Mouse (Mus musculus) midbrain, embryonic 14.5 days (tissue): ENCODE results near the gene Tsc22d1. TPM values are rescaled to one million over a fixed set of nuclear protein-coding genes. Genes with fewer than 3 reads are reported as not detected.

Experiments used
- ATAC-seq: fragments of 200-750 bp; cut with Nextera tagmentation; 2 replicates; pipeline ENCODE4 v1.8.0; 2017; ENCODE audit warnings: moderate number of reproducible peaks, moderate library complexity; ENCODE audit not compliant: low FRiP score, low TSS enrichment
- DNase-seq: peaks from one replicate; pipeline ENCODE4 v3.0.0-alpha.2; 2015
- H3K27ac ChIP-seq: fragments of 300-500 bp; sonication (generic); replicated peaks from 2 replicates; pipeline ENCODE4 v1.5.1; 2014; ENCODE audit warnings: mild to moderate bottlenecking, low read depth, low read length, moderate library complexity
- H3K27me3 ChIP-seq: fragments of 300-500 bp; sonication (generic); 2 replicates; pipeline ENCODE4 v1.6.1; 2014; ENCODE audit warnings: low read length, control low read depth, mixed read lengths; ENCODE audit not compliant: control insufficient read depth, insufficient read depth
- H3K36me3 ChIP-seq: fragments of 300-500 bp; sonication (generic); 2 replicates; pipeline ENCODE4 v1.6.1; 2014; ENCODE audit warnings: low read length, control low read depth; ENCODE audit not compliant: control insufficient read depth, insufficient read depth
- H3K4me1 ChIP-seq: fragments of 300-500 bp; sonication (generic); 2 replicates; pipeline ENCODE4 v1.6.1; 2014; ENCODE audit warnings: mild to moderate bottlenecking, antibody characterized with exemption, low read length, control low read depth; ENCODE audit not compliant: control insufficient read depth, insufficient read depth
- H3K4me2 ChIP-seq: fragments of 300-500 bp; sonication (generic); 2 replicates; pipeline ENCODE4 v1.6.1; 2014; ENCODE audit warnings: mild to moderate bottlenecking, low read length, moderate library complexity
- H3K4me3 ChIP-seq: fragments of 300-500 bp; sonication (generic); replicated peaks from 2 replicates; pipeline ENCODE4 v1.5.1; 2014; ENCODE audit warnings: low read depth, low read length
- H3K9ac ChIP-seq: fragments of 300-500 bp; sonication (generic); replicated peaks from 2 replicates; pipeline ENCODE4 v1.6.1; 2014; ENCODE audit warnings: mild to moderate bottlenecking, low read length, moderate library complexity
- H3K9me3 ChIP-seq: fragments of 300-500 bp; sonication (generic); 2 replicates; pipeline ENCODE4 v1.6.1; 2016; ENCODE audit warnings: low read length, control low read depth, mixed read lengths; ENCODE audit not compliant: control insufficient read depth
- WGBS: fragments of 180-500 bp; shearing (Covaris S2); extraction: QIAGEN DNeasy Blood & Tissue Kit; methylation state at CpG from one replicate; pipeline ENCODE4 v1.1.7; 2014; 5-methylcytosine and 5-hydroxymethylcytosine counted together
- polyA plus RNA-seq: library from polyadenylated mRNA; unstranded; fragments of >200 nt; fragmentation: Nextera tagmentation; extraction: Ambion mirVana; gene quantifications from 2 replicates; pipeline ENCODE4 v1.2.1, GENCODE M21; 2014

The Tsc22d1 gene
- polyA plus RNA-seq, 1 experiment from 2014 or later: 872 TPM

DNA sequence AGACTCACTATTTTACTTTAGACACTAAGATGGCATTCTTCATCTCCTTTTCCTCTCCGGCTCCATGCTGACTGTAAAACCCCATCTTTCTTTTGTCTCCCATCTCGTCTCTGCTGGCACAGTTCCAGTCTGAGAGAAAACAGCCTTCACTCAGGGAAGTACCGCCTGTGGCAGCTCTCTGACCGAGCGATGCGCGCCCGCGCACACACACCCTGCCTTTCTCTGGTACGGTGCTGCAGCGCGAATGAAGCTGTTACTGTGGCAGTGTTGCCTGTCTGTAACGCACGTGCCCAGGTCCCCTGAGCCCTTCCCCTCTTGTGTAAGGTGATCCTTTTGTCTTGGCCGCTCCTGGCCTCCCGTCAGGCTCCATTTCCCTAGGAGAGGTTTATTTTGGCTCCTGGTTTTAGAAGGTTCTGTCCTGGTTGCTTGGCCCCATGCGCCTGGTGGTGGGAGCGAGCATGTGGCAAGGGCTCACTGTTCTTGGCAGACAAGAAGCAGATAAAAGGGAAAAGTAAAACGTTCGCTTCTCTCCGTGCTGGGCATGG is 11.3 kb downstream of the Tsc22d1 start:
- peaks cover 62% of the 10 kb centered on the region for H3K36me3 ChIP-seq
- H3K4me2 ChIP-seq: no peak overlapping the region
- H3K4me3 ChIP-seq: no peak overlapping the region
- H3K9ac ChIP-seq: no peak overlapping the region
- H3K27me3 ChIP-seq: no peaks in the 10 kb centered on the region
- no peaks in the 10 kb centered on the region for H3K9me3 ChIP-seq
- no peak; the same call in 1 of the 2 replicates for ATAC-seq
- 80% methylated on average over 21 of the region's 21 CpGs for WGBS
- no peak overlapping the region for H3K27ac ChIP-seq
- peak; percentile 37 for DNase-seq
- H3K4me1 ChIP-seq: peaks cover 27% of the 10 kb centered on the region

DNA sequence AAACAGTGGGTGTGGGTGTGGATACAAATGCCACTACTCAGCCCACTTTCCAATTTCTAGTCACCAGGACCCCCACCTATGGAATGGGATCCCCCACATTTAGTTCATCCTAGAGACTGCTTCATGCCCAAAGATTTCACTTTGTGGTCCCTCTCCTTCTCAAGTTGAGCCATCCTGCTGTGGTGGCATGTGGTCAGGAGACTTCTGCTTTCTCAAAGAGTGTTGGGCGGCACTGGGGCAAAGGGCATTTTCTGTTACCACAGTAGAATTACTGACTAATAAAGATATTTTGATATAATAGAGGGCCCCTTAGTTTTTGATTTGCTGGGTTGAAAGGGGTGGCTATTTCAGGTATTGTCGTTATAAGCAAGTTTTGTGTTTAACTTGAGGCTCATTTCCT is 14.1 kb downstream of the Tsc22d1 start:
- Histone ChIP-seq H3K27me3 (no peaks in the 10 kb centered on the region), H3K4me2 (no peak overlapping the region), H3K9me3 (no peaks in the 10 kb centered on the region), H3K27ac (no peak overlapping the region), H3K4me3 (no peak overlapping the region), H3K9ac (no peak overlapping the region), H3K4me1 (peaks cover 8% of the 10 kb centered on the region; the same call in 1 of the 2 replicates), H3K36me3 (peaks cover 52% of the 10 kb centered on the region)
- no peak for DNase-seq
- 98% methylated on average over 2 of the region's 2 CpGs for WGBS
- ATAC-seq: no peak

DNA sequence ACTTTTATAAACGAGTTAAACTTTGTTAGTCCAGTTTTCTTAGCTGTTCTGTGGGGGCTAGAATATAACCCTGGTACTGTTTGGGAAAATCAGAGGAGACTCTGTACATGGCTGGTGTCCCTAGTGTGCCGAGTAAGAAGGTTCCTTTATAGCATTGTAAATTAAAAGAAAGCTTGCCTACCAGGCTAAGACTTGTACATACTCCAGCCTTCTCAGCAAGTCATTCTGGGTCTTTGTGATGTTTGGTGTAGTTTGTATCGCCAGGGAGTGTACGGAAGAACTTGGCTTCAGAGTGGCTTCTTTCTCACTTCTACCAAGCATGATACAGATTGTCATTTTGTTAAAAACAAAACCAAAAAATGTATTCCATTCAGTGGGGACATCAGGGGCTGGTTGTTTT is 17.2 kb downstream of the Tsc22d1 start:
- no peak overlapping the region for H3K4me3 ChIP-seq
- DNase-seq (no peak), ATAC-seq (no peak)
- H3K36me3 ChIP-seq: peaks cover 41% of the 10 kb centered on the region
- H3K9ac ChIP-seq: no peak overlapping the region
- no peaks in the 10 kb centered on the region for H3K4me1 ChIP-seq
- H3K4me2 ChIP-seq: no peak overlapping the region
- H3K27ac ChIP-seq: no peak overlapping the region
- 90% methylated on average over 4 of the region's 4 CpGs for WGBS
- H3K9me3 ChIP-seq: no peaks in the 10 kb centered on the region
- no peaks in the 10 kb centered on the region for H3K27me3 ChIP-seq

DNA sequence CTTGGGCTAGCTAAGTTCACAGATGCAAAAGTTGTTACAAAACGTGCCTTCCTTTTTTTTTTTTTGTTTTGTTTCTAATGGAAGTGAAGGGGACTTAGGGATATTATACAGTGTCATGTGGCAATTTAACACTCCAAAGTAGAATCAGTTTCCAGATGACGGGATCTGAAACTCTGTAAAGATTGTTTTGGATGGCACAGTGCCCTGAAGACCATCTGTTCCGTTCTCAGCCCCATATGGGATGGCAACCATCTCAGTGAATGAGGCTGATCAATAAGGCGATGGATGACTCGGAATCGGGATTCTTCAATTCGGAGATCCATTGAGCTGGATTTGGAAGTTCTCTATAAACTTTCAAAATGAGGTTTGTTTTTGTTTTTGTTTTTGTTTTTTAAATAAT is 17.6 kb downstream of the Tsc22d1 start:
- no peak for ATAC-seq

GRCm38 (mm10) chr14:76432816-76433215 is 18.1 kb downstream of the Tsc22d1 start:
- Histone ChIP-seq H3K36me3 (peaks cover 45% of the 10 kb centered on the region), H3K27ac (no peak overlapping the region)
- 94% methylated on average over 8 of the region's 8 CpGs for WGBS

More for the DNA sequence above, 17.6 kb downstream of the Tsc22d1 start:
- Histone ChIP-seq H3K4me2 (no peak overlapping the region), H3K4me1 (no peaks in the 10 kb centered on the region), H3K9ac (no peak overlapping the region), H3K9me3 (no peaks in the 10 kb centered on the region), H3K4me3 (no peak overlapping the region), H3K27ac (no peak overlapping the region), H3K36me3 (peaks cover 41% of the 10 kb centered on the region), H3K27me3 (no peaks in the 10 kb centered on the region)
- DNase-seq: no peak
- WGBS: 84% methylated on average over 7 of the region's 7 CpGs

GRCm38 (mm10) chr14:76442160-76442559 is 27.4 kb downstream of the Tsc22d1 start:
- 90% methylated on average over 10 of the region's 10 CpGs for WGBS
- Histone ChIP-seq H3K4me1 (no peaks in the 10 kb centered on the region), H3K4me2 (no peak overlapping the region), H3K4me3 (no peak overlapping the region), H3K27ac (no peak overlapping the region), H3K9ac (no peak overlapping the region), H3K9me3 (no peaks in the 10 kb centered on the region), H3K27me3 (no peaks in the 10 kb centered on the region), H3K36me3 (peaks cover 46% of the 10 kb centered on the region)
- ATAC-seq: no peak
- no peak for DNase-seq

More at GRCm38 (mm10) chr14:76432816-76433215, 18.1 kb downstream of the Tsc22d1 start:
- H3K4me3 ChIP-seq: no peak overlapping the region
- no peaks in the 10 kb centered on the region for H3K4me1 ChIP-seq
- no peak overlapping the region for H3K9ac ChIP-seq
- ATAC-seq (no peak), DNase-seq (no peak)
- no peaks in the 10 kb centered on the region for H3K27me3 ChIP-seq
- no peak overlapping the region for H3K4me2 ChIP-seq
- H3K9me3 ChIP-seq: no peaks in the 10 kb centered on the region

GRCm38 (mm10) chr14:76448987-76449386 is 34.2 kb downstream of the Tsc22d1 start:
- Histone ChIP-seq H3K36me3 (0 out of 2 replicates have a peak, but pooled peaks cover 16% of the 10 kb centered on the region), H3K9ac (no peak overlapping the region), H3K4me2 (no peak overlapping the region), H3K27me3 (no peaks in the 10 kb centered on the region), H3K27ac (no peak overlapping the region), H3K4me1 (no peaks in the 10 kb centered on the region), H3K4me3 (no peak overlapping the region), H3K9me3 (no peaks in the 10 kb centered on the region)
- DNase-seq (no peak), ATAC-seq (no peak)
- WGBS: 77% methylated on average over 4 of the region's 4 CpGs

DNA sequence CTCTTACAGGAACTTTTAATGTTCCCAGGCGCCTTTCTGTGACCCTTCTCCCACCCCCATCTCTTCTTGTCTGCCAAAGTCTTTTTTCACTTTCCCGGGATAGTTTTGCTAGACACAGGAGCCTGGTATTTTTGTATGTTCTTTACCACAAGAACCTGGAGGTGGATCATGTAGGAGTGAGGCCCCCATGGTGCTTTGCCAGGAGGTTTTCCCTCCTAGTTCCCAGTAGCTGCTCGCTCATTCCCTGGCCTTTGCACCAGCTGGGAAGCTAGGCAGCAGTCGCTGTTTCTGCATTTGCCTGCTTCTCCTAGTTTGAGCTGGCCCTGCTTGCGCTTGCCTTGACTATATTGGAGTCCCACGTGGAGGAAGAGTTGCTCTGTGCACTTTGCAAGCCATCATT is 36.2 kb downstream of the Tsc22d1 start:
- no peak overlapping the region for H3K4me2 ChIP-seq
- H3K4me1 ChIP-seq: no peaks in the 10 kb centered on the region
- no peaks in the 10 kb centered on the region for H3K27me3 ChIP-seq
- 0 out of 2 replicates have a peak, but pooled peaks cover 16% of the 10 kb centered on the region for H3K36me3 ChIP-seq
- 89% methylated on average over 6 of the region's 6 CpGs for WGBS
- no peaks in the 10 kb centered on the region for H3K9me3 ChIP-seq
- H3K9ac ChIP-seq: no peak overlapping the region
- H3K4me3 ChIP-seq: no peak overlapping the region
- H3K27ac ChIP-seq: no peak overlapping the region
- no peak for DNase-seq
- no peak for ATAC-seq

DNA sequence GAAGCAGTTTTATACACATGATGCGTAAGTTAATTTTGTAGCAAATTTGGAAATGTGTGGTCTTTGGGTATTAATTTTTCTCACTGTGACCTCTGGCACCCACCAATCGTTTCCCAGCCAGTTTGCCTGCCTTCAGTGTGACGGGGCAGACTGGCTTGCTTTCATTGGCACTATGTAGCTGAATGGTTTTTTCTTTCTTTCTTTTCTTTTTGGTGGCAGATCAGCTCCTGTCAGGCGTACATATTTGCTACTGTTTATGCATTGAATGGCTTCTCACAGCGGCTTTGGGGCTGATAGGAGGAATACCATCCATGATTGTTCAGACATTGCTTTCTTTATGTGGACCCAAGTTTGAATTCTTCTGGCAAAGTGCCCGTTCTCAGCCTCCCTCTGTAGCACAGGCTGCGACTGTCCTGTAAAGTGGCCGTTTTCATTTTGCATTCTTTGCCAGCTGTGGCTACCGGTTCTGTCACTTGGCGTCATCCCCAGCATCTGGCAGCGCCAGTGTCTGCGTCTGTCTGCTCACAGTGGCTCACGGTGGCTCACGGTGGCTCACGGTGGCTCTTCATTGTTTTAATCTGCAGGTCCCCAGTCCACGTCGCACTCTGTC is 38.1 kb downstream of the Tsc22d1 start:
- H3K4me2 ChIP-seq: no peak overlapping the region
- 0 out of 2 replicates have a peak, but pooled peaks cover 16% of the 10 kb centered on the region for H3K36me3 ChIP-seq
- H3K27ac ChIP-seq: peak overlapping the region; percentile 50; the same call in 1 of the 2 replicates
- no peak overlapping the region for H3K9ac ChIP-seq
- DNase-seq (peak; percentile 63), ATAC-seq (no peak; the same call in 1 of the 2 replicates)
- no peaks in the 10 kb centered on the region for H3K4me1 ChIP-seq
- WGBS: 66% methylated on average over 17 of the region's 17 CpGs
- no peaks in the 10 kb centered on the region for H3K27me3 ChIP-seq
- H3K9me3 ChIP-seq: no peaks in the 10 kb centered on the region
- no peak overlapping the region for H3K4me3 ChIP-seq
